Mouse (Mus musculus) hindbrain, embryonic 10.5 days (tissue): ENCODE measurements at regions not wholly inside any gene's neighbourhood (a gene's known extent, or its start where the extent isn't known, plus 50 kb on each side); places are given as distances from the start of the nearest gene placed in this dataset.
A peak's percentile ranks its signal among the peaks of the same experiment; 100 is the strongest.

Experiments
- DNase-seq: peaks from one replicate; pipeline ENCODE4 v3.0.0-alpha.2; 2017; ENCODE audit warnings: low spot score
- H3K27ac ChIP-seq: fragments of 300-500 bp; sonication (generic); 2 replicates; pipeline ENCODE4 v1.5.1; 2016; ENCODE audit warnings: mild to moderate bottlenecking, moderate library complexity
- H3K27me3 ChIP-seq: fragments of 300-500 bp; sonication (generic); 2 replicates; pipeline ENCODE4 v1.6.1; 2016; ENCODE audit warnings: mild to moderate bottlenecking; ENCODE audit not compliant: poor library complexity, insufficient read depth, severe bottlenecking
- H3K36me3 ChIP-seq: fragments of 300-500 bp; sonication (generic); 2 replicates; pipeline ENCODE4 v1.6.1; 2016; ENCODE audit warnings: mild to moderate bottlenecking, moderate library complexity
- H3K4me1 ChIP-seq: fragments of 300-500 bp; sonication (generic); replicated peaks from 2 replicates; pipeline ENCODE4 v1.6.1; 2016; ENCODE audit warnings: mild to moderate bottlenecking
- H3K4me3 ChIP-seq: fragments of 300-500 bp; sonication (generic); 2 replicates; pipeline ENCODE4 v1.5.1; 2016; ENCODE audit warnings: mild to moderate bottlenecking, moderate library complexity
- H3K9me3 ChIP-seq: fragments of 300-500 bp; sonication (generic); 2 replicates; pipeline ENCODE4 v1.6.1; 2016; ENCODE audit warnings: mild to moderate bottlenecking, moderate library complexity
- WGBS: fragments of 180-500 bp; shearing (Covaris S2); methylation state at CpG from one replicate; pipeline ENCODE4 v1.1.7; 2016; 5-methylcytosine and 5-hydroxymethylcytosine counted together

GRCm38 (mm10) chr10:39316533-39316932 is 52.1 kb upstream of the Fyn start:
- Histone ChIP-seq H3K9me3 (no peaks in the 10 kb centered on the region), H3K27ac (no peak overlapping the region), H3K27me3 (no peaks in the 10 kb centered on the region), H3K4me1 (peaks cover 9% of the 10 kb centered on the region), H3K4me3 (no peak overlapping the region), H3K36me3 (no peaks in the 10 kb centered on the region)
- DNase-seq, result no peak
- 79% methylated on average over 4 of the region's 4 CpGs for WGBS

- no peak for DNase-seq
- H3K27ac ChIP-seq, result no peak overlapping the region
- 96% methylated on average over 6 of the region's 6 CpGs for WGBS
- H3K4me1 ChIP-seq, result no peaks in the 10 kb centered on the region
- no peaks in the 10 kb centered on the region for H3K36me3 ChIP-seq
- H3K9me3 ChIP-seq, result no peaks in the 10 kb centered on the region
- no peak overlapping the region for H3K4me3 ChIP-seq
- no peaks in the 10 kb centered on the region for H3K27me3 ChIP-seq
These were observed 53.1 kb upstream of the Fyn start for GRCm38 (mm10) chr10:39315434-39316174.

GRCm38 (mm10) chr10:39311501-39311900 is 57.2 kb upstream of the Fyn start:
- Histone ChIP-seq H3K4me3 (no peak overlapping the region), H3K27me3 (no peaks in the 10 kb centered on the region), H3K36me3 (no peaks in the 10 kb centered on the region), H3K27ac (no peak overlapping the region), H3K4me1 (no peaks in the 10 kb centered on the region), H3K9me3 (no peaks in the 10 kb centered on the region)
- no peak for DNase-seq
- WGBS, result 82% methylated on average over 1 of the region's 1 CpGs

- WGBS, result 81% methylated on average over 1 of the region's 1 CpGs
These were observed 60.1 kb upstream of the Fyn start for GRCm38 (mm10) chr10:39308535-39308934.

GRCm38 (mm10) chr10:39292703-39293496 is 75.8 kb upstream of the Fyn start:
- peaks cover 36% of the 10 kb centered on the region for H3K4me1 ChIP-seq
- WGBS, result 68% methylated on average over 11 of the region's 11 CpGs
- H3K27me3 ChIP-seq, result no peaks in the 10 kb centered on the region
- H3K9me3 ChIP-seq, result peaks cover 8% of the 10 kb centered on the region
- no peak overlapping the region for H3K4me3 ChIP-seq
- H3K36me3 ChIP-seq, result no peaks in the 10 kb centered on the region
- H3K27ac ChIP-seq, result no peak overlapping the region
- DNase-seq, result no peak

More at GRCm38 (mm10) chr10:39308535-39308934, 60.1 kb upstream of the Fyn start:
- Histone ChIP-seq H3K4me3 (no peak overlapping the region), H3K36me3 (no peaks in the 10 kb centered on the region), H3K27ac (no peak overlapping the region), H3K9me3 (no peaks in the 10 kb centered on the region), H3K27me3 (no peaks in the 10 kb centered on the region), H3K4me1 (no peaks in the 10 kb centered on the region)
- no peak for DNase-seq

GRCm38 (mm10) chr10:39291747-39292198 is 76.9 kb upstream of the Fyn start:
- Histone ChIP-seq H3K27me3 (no peaks in the 10 kb centered on the region), H3K4me1 (peaks cover 36% of the 10 kb centered on the region), H3K9me3 (peaks cover 7% of the 10 kb centered on the region; the same call in 1 of the 2 replicates), H3K27ac (peak overlapping the region; percentile 4; the same call in 1 of the 2 replicates), H3K36me3 (no peaks in the 10 kb centered on the region), H3K4me3 (no peak overlapping the region)
- 83% methylated on average over 9 of the region's 9 CpGs for whole genome bisulfite sequencing
- no peak for DNase-seq

- H3K4me3 ChIP-seq, result no peak overlapping the region
- H3K9me3 ChIP-seq, result peaks cover 7% of the 10 kb centered on the region; the same call in 1 of the 2 replicates
- H3K4me1 ChIP-seq, result peaks cover 36% of the 10 kb centered on the region
- H3K27me3 ChIP-seq, result no peaks in the 10 kb centered on the region
- 67% methylated on average over 8 of the region's 8 CpGs for WGBS
- H3K36me3 ChIP-seq, result no peaks in the 10 kb centered on the region
- DNase-seq, result no peak
- peak overlapping the region; percentile 4; the same call in 1 of the 2 replicates for H3K27ac ChIP-seq
These were observed 77.4 kb upstream of the Fyn start for GRCm38 (mm10) chr10:39291134-39291746.

- Histone ChIP-seq H3K4me3 (no peak overlapping the region), H3K4me1 (peaks cover 33% of the 10 kb centered on the region), H3K27me3 (no peaks in the 10 kb centered on the region), H3K36me3 (no peaks in the 10 kb centered on the region), H3K27ac (peak overlapping the region; percentile 50; the same call in 1 of the 2 replicates), H3K9me3 (peaks cover 7% of the 10 kb centered on the region; the same call in 1 of the 2 replicates)
- 10% methylated on average over 1 of the region's 1 CpGs for WGBS
- peak; percentile 24 for DNase-seq
These were observed 78.4 kb upstream of the Fyn start for GRCm38 (mm10) chr10:39290245-39290644.

GRCm38 (mm10) chr10:39280366-39281000 is 88.2 kb upstream of the Fyn start:
- no peaks in the 10 kb centered on the region for H3K9me3 ChIP-seq
- H3K27me3 ChIP-seq, result no peaks in the 10 kb centered on the region
- no peaks in the 10 kb centered on the region for H3K4me1 ChIP-seq
- no peak overlapping the region for H3K4me3 ChIP-seq
- no peak overlapping the region; the same call in 1 of the 2 replicates for H3K27ac ChIP-seq
- H3K36me3 ChIP-seq, result no peaks in the 10 kb centered on the region
- DNase-seq, result no peak
- 90% methylated on average over 14 of the region's 14 CpGs for WGBS

- H3K4me1 ChIP-seq, result peaks cover 11% of the 10 kb centered on the region
- H3K27ac ChIP-seq, result no peak overlapping the region
- DNase-seq, result no peak
- no peak overlapping the region for H3K4me3 ChIP-seq
- H3K9me3 ChIP-seq, result no peaks in the 10 kb centered on the region
- H3K36me3 ChIP-seq, result no peaks in the 10 kb centered on the region
- WGBS, result 20% methylated on average over 2 of the region's 2 CpGs
- no peaks in the 10 kb centered on the region for H3K27me3 ChIP-seq
These were observed 94.5 kb upstream of the Fyn start for GRCm38 (mm10) chr10:39274202-39274601.

- H3K27ac ChIP-seq, result peak overlapping the region; percentile 26; the same call in 1 of the 2 replicates
- H3K36me3 ChIP-seq, result no peaks in the 10 kb centered on the region
- H3K4me1 ChIP-seq, result peaks cover 11% of the 10 kb centered on the region
- DNase-seq, result no peak
- H3K4me3 ChIP-seq, result no peak overlapping the region
- H3K9me3 ChIP-seq, result no peaks in the 10 kb centered on the region
- 71% methylated on average over 4 of the region's 4 CpGs for WGBS
- no peaks in the 10 kb centered on the region for H3K27me3 ChIP-seq
These were observed 95.2 kb upstream of the Fyn start for GRCm38 (mm10) chr10:39273426-39273825.

GRCm38 (mm10) chr10:39272387-39272949 is 96.2 kb upstream of the Fyn start:
- WGBS, result 80% methylated on average over 6 of the region's 6 CpGs
- DNase-seq, result no peak
- H3K27ac ChIP-seq, result no peak overlapping the region

More at GRCm38 (mm10) chr10:39272387-39272949, 96.2 kb upstream of the Fyn start:
- Histone ChIP-seq H3K27me3 (no peaks in the 10 kb centered on the region), H3K9me3 (no peaks in the 10 kb centered on the region), H3K4me1 (peaks cover 11% of the 10 kb centered on the region), H3K36me3 (no peaks in the 10 kb centered on the region), H3K4me3 (no peak overlapping the region)
